Mouse (Mus musculus): ENCODE results near the gene R3hdm1.

- TF ChIP-seq POLR2A (IDR thresholded peaks at IDR 0.05; ENCODE audit: insufficient read depth, low read length) (no peak), EP300 (IDR thresholded peaks at IDR 0.05; ENCODE audit: insufficient read depth, low read depth, low read length) (no peak)
These were observed 26.2 kb upstream of the R3hdm1 start for GRCm38 (mm10) chr1:128076791-128077479.
